Mouse (Mus musculus) hindbrain, postnatal 0 days (tissue): ENCODE measurements around the gene Rpsa. TPM values are rescaled to one million over a fixed set of nuclear protein-coding genes. Genes with fewer than 3 reads are reported as not detected.
A peak's percentile ranks its signal among the peaks of the same experiment; 100 is the strongest.

Experiments used
- ATAC-seq: fragments of 200-750 bp; cut with Nextera tagmentation; 2 replicates; pipeline ENCODE4 v1.8.0; 2017; ENCODE audit warnings: mild to moderate bottlenecking, moderate TSS enrichment, moderate library complexity
- DNase-seq: peaks from one replicate; pipeline ENCODE4 v3.0.0-alpha.2; 2015; ENCODE audit warnings: low spot score
- H3K27ac ChIP-seq: fragments of 300-500 bp; sonication (generic); 2 replicates; pipeline ENCODE4 v1.5.1; 2014; ENCODE audit warnings: mild to moderate bottlenecking
- H3K27me3 ChIP-seq: fragments of 300-500 bp; sonication (generic); 2 replicates; pipeline ENCODE4 v1.6.1; 2014; ENCODE audit warnings: low read length, mixed read lengths; ENCODE audit not compliant: insufficient read depth
- H3K36me3 ChIP-seq: fragments of 300-500 bp; sonication (generic); 2 replicates; pipeline ENCODE4 v1.6.1; 2014; ENCODE audit warnings: low read length, mixed read lengths; ENCODE audit not compliant: insufficient read depth
- H3K4me1 ChIP-seq: fragments of 300-500 bp; sonication (generic); 2 replicates; pipeline ENCODE4 v1.6.1; 2014; ENCODE audit warnings: antibody characterized with exemption, low read length, mixed read lengths; ENCODE audit not compliant: insufficient read depth
- H3K4me2 ChIP-seq: fragments of 300-500 bp; sonication (generic); 2 replicates; pipeline ENCODE4 v1.6.1; 2014; ENCODE audit warnings: low read depth, mild to moderate bottlenecking, low read length, moderate library complexity, mixed read lengths
- H3K4me3 ChIP-seq: fragments of 300-500 bp; sonication (generic); 2 replicates; pipeline ENCODE4 v1.5.1; 2014; ENCODE audit warnings: low read length
- H3K9ac ChIP-seq: fragments of 300-500 bp; sonication (generic); replicated peaks from 2 replicates; pipeline ENCODE4 v1.6.1; 2014; ENCODE audit warnings: mild to moderate bottlenecking, low read length, moderate library complexity, mixed read lengths
- H3K9me3 ChIP-seq: fragments of 300-500 bp; sonication (generic); 2 replicates; pipeline ENCODE4 v1.6.1; 2016; ENCODE audit warnings: low read length, mixed read lengths
- CTCF ChIP-seq: IDR thresholded peaks from 2 replicates; pipeline ENCODE4 v1.5.1; 2016; ENCODE audit warnings: antibody characterized with exemption, control low read depth, low read depth
- WGBS: fragments of 180-500 bp; shearing (Covaris S2); extraction: QIAGEN DNeasy Blood & Tissue Kit; methylation state at CpG from one replicate; pipeline ENCODE4 v1.1.7; 2014; 5-methylcytosine and 5-hydroxymethylcytosine counted together
- polyA plus RNA-seq: library from polyadenylated mRNA; unstranded; fragments of >200 nt; fragmentation: Nextera tagmentation; extraction: Ambion mirVana; gene quantifications from 2 replicates; pipeline ENCODE4 v1.2.1, GENCODE M21; 2015
- total RNA-seq: library from RNA; depleted of rRNA; stranded (reverse); fragments of >200 nt; gene quantifications from 2 replicates; pipeline ENCODE4 v1.2.3, GENCODE M21; 2014

Rpsa gene
- total and polyA plus RNA-seq, 2 experiments from 2014 or later, result 912 to 1,545 TPM

- ATAC-seq, result no peak
- no peak for TF ChIP-seq CTCF
- H3K9ac ChIP-seq, result no peak overlapping the region
- no peak overlapping the region for H3K27ac ChIP-seq
- no peak overlapping the region for H3K4me3 ChIP-seq
- no peak for DNase-seq
- H3K36me3 ChIP-seq, result peaks cover 29% of the 10 kb centered on the region
- 88% methylated on average over 13 of the region's 13 CpGs for WGBS
- no peaks in the 10 kb centered on the region for H3K4me1 ChIP-seq
- no peaks in the 10 kb centered on the region for H3K27me3 ChIP-seq
- no peaks in the 10 kb centered on the region for H3K9me3 ChIP-seq
- no peak overlapping the region for H3K4me2 ChIP-seq
These were observed 7.2 kb downstream of the Rpsa start for GRCm38 (mm10) chr9:120134529-120135160.

DNA sequence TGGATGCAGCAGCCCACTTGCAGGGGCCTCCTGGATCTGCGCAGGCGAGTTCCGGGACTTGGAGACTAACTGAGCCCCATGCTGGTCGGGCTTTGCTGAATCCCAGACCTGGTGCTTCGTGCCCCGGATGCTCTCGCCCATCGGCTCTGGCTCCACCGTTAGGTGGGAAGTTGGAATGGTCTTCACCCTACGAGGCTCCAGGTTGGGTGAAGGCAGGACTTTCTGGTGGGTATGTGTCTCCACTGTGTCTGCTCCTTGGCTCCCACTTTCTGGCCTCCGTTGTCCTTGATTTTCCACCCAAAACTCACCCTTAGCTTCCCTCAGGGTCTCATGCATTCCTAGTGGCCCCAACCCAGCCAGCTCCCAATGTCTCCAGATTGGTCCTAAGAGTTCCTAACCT is 8.0 kb downstream of the Rpsa start:
- ATAC-seq (no peak), DNase-seq (no peak)
- H3K4me2 ChIP-seq, result no peak overlapping the region
- WGBS, result 89% methylated on average over 11 of the region's 11 CpGs
- peaks cover 24% of the 10 kb centered on the region for H3K36me3 ChIP-seq
- no peak overlapping the region for H3K4me3 ChIP-seq
- H3K9ac ChIP-seq, result no peak overlapping the region
- no peaks in the 10 kb centered on the region for H3K9me3 ChIP-seq
- H3K4me1 ChIP-seq, result no peaks in the 10 kb centered on the region
- H3K27me3 ChIP-seq, result no peaks in the 10 kb centered on the region
- H3K27ac ChIP-seq, result no peak overlapping the region
- TF ChIP-seq CTCF, result no peak

GRCm38 (mm10) chr9:120140652-120141051 is 13.2 kb downstream of the Rpsa start:
- Histone ChIP-seq H3K27me3 (no peaks in the 10 kb centered on the region), H3K9me3 (no peaks in the 10 kb centered on the region), H3K36me3 (no peaks in the 10 kb centered on the region), H3K4me1 (no peaks in the 10 kb centered on the region), H3K9ac (no peak overlapping the region), H3K4me2 (no peak overlapping the region), H3K27ac (no peak overlapping the region), H3K4me3 (no peak overlapping the region)
- 7% methylated on average over 4 of the region's 4 CpGs for WGBS
- DNase-seq (peak; percentile 92), ATAC-seq (peak; percentile 83; the same call in 1 of the 2 replicates)
- peak; percentile 97 for TF ChIP-seq CTCF

GRCm38 (mm10) chr9:120144474-120144873 is 17.0 kb downstream of the Rpsa start:
- no peak for TF ChIP-seq CTCF
- ATAC-seq (no peak), DNase-seq (no peak)
- no peaks in the 10 kb centered on the region for H3K36me3 ChIP-seq
- WGBS, result 83% methylated on average over 13 of the region's 13 CpGs
- H3K4me3 ChIP-seq, result no peak overlapping the region
- no peaks in the 10 kb centered on the region for H3K27me3 ChIP-seq
- no peak overlapping the region for H3K9ac ChIP-seq
- no peak overlapping the region for H3K27ac ChIP-seq
- H3K4me1 ChIP-seq, result no peaks in the 10 kb centered on the region
- no peak overlapping the region for H3K4me2 ChIP-seq
- no peaks in the 10 kb centered on the region for H3K9me3 ChIP-seq

GRCm38 (mm10) chr9:120149222-120149828 is 21.8 kb downstream of the Rpsa start, which contains the start of gene Mobp:
Gene Mobp, plus strand, starts transcription at chr9:120149707.
- DNase-seq, result no peak
- no peak for ATAC-seq
- no peak for TF ChIP-seq CTCF
- H3K27ac ChIP-seq, result no peak within 1 kb of the TSS
- 36% methylated on average over 11 of the region's 11 CpGs for WGBS
- H3K9me3 ChIP-seq, result no peaks in the 10 kb centered on the region
- H3K4me2 ChIP-seq, result no peak within 1 kb of the TSS
- H3K4me1 ChIP-seq, result no peaks in the 10 kb centered on the region
- H3K36me3 ChIP-seq, result no peaks in the 10 kb centered on the region
- H3K27me3 ChIP-seq, result no peaks in the 10 kb centered on the region
- H3K4me3 ChIP-seq, result no peak within 1 kb of the TSS
- H3K9ac ChIP-seq, result no peak within 1 kb of the TSS

DNA sequence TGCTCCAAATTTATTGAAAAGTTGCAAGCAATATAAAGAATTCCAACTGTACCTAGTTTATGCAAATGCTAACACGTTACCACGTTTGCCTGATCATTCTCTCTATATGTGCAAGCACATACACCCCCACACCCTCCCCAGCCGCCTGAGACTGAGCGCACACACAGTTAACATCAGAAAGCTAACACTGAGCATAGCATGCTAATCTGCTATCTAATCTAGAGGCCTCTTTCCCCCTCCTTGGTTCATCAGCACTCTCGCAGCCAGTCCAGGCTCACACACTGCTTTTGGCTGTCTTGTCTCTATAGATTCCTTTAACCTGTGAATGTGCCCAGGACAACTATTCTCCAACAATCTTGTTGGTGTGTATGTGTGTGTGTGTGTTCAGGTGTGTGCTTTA is 23.7 kb downstream of the Rpsa start:
- no peak for ATAC-seq
- 75% methylated on average over 5 of the region's 5 CpGs for WGBS
- no peaks in the 10 kb centered on the region for H3K36me3 ChIP-seq

DNA sequence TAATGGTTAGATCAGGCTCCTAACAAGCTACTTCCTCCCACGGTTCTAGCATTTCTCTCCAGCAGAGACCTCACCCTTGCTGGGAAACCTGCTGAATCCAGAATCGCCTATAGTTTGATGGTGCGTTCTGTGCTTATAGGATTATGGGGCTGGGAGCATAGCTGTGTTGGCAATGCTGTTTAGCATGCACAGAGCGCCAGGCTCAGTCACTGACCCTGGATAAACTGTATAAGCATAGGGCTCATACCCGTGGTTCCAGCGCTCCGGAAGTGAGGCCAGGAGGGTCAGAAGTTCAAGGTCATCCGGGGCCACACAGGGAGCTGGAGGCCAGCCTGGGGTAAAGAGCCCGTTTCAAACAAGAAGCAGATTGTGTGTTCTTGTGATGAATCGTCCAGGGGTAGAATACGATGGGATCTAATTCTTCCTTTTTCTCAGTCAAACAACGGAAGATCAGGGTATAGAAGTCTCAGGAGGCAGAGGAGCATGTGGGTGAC is 24.5 kb downstream of the Rpsa start:
- Histone ChIP-seq H3K9me3 (no peaks in the 10 kb centered on the region), H3K27me3 (no peaks in the 10 kb centered on the region), H3K27ac (no peak overlapping the region), H3K9ac (no peak overlapping the region), H3K4me3 (no peak overlapping the region), H3K36me3 (no peaks in the 10 kb centered on the region), H3K4me2 (no peak overlapping the region), H3K4me1 (no peaks in the 10 kb centered on the region)
- 74% methylated on average over 12 of the region's 12 CpGs for WGBS
- ATAC-seq, result no peak
- TF ChIP-seq CTCF, result no peak
- DNase-seq, result no peak

More for the DNA sequence above, 23.7 kb downstream of the Rpsa start:
- DNase-seq, result no peak
- Histone ChIP-seq H3K4me3 (no peak overlapping the region), H3K4me2 (no peak overlapping the region), H3K9me3 (no peaks in the 10 kb centered on the region), H3K9ac (no peak overlapping the region), H3K27ac (no peak overlapping the region), H3K4me1 (no peaks in the 10 kb centered on the region), H3K27me3 (no peaks in the 10 kb centered on the region)
- no peak for TF ChIP-seq CTCF
